Mouse (Mus musculus) stomach, postnatal 0 days (tissue): ENCODE data around the gene Togaram2.

ENCODE experiments used
- CTCF ChIP-seq: IDR thresholded peaks from 2 replicates; pipeline ENCODE4 v1.5.1; 2016; ENCODE audit warnings: antibody characterized with exemption, low read depth, mild to moderate bottlenecking, moderate library complexity
- EP300 ChIP-seq: optimal IDR thresholded peaks from 2 replicates; pipeline ENCODE3; 2016; ENCODE audit warnings: antibody characterized with exemption

- TF ChIP-seq EP300 (no peak), CTCF (no peak)
Observed at GRCm38 (mm10) chr17:71742935-71743334, 69.9 kb downstream of the Togaram2 start.
